Mouse (Mus musculus) lung, postnatal 4 days (tissue): ENCODE results near the gene Araf.

Source experiments
- DNase-seq, 2 experiments: peaks; one replicate each; pipeline ENCODE4 v3.0.0; 2021

Araf gene

GRCm38 (mm10) chrX:20853794-20854193, 56.2 kb downstream of the Araf start:
- no peak for DNase-seq

DNA sequence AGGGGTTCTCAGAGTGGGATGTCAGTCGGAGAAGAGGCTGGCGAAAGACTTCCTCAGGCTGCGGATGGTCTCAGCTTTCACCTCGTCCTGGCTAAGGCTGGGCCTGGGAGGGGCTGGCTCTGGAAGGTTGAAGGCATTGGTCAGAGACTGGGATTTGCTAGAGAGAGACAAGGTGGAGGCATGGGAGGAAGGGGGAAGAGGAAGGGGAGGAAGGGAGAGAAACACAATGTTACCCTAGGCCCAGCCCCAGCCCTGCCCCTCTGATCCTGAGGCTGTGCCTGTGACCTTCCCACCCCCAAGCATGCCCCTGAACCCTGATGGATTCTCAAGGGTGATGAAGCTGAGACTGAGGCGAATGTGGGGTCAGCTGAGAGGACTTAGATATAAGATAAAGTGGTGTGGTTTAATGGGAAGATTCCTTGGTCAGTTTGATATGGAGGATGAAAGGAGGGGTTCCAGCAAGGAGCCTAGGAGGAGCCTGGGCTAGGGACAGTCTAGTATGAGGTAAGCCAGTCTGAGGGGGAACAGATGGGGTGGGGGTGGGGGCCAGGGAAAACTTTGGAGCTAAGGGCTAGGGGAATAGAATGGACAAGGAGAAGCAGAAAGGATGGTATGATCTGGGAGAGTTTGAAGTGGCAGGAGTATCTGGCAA, 64.0 kb downstream of the Araf start:
- no peak for DNase-seq

DNA sequence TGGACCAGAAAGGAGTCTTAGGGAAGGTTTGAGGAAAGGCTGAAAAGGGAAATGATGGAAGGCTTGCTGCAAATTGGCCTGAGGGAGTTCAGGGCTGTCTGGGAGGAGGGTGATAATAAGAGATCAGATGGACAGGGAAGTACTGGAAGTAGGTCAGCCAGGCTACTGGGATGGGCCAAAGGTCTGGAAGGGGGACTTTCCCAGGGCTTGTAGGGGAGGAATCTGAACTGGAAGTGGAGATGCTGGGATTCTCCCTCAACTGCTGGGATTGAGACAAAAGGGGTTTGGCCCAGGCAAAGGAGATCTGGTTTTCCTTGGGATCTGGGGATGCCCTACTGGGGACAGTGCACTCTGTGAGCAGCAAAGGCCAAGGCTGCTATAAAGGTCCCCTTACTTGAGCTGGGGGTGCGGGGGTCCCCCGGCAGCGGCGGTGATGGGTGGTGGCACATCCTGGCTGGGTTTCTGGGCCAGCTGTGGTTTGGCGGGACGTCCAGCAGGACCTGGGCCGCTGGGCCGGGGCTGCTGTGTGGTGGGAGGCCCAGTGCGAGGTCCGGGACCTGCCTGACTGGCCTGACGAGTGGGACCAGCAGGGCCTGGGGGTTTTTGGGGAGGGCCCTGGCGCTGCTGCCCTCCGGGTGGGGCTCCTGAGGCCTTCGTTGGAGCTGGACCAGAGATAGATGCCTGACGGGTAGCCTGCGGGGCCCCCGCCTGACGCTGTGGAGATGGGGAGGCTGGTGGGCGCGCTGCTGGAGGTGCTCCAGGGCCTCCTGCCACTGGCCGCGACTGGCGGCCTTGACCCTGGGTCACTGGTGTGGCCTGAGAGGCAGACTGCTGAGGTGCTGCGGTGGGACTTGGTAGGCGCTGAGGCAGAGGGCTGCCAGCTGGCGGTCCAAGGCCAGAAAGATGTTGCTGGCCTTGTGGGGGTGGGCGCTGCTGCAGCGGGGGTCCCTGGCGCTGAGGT, 64.8 kb downstream of the Araf start:
- DNase-seq, result peak; percentile 10 to 28

DNA sequence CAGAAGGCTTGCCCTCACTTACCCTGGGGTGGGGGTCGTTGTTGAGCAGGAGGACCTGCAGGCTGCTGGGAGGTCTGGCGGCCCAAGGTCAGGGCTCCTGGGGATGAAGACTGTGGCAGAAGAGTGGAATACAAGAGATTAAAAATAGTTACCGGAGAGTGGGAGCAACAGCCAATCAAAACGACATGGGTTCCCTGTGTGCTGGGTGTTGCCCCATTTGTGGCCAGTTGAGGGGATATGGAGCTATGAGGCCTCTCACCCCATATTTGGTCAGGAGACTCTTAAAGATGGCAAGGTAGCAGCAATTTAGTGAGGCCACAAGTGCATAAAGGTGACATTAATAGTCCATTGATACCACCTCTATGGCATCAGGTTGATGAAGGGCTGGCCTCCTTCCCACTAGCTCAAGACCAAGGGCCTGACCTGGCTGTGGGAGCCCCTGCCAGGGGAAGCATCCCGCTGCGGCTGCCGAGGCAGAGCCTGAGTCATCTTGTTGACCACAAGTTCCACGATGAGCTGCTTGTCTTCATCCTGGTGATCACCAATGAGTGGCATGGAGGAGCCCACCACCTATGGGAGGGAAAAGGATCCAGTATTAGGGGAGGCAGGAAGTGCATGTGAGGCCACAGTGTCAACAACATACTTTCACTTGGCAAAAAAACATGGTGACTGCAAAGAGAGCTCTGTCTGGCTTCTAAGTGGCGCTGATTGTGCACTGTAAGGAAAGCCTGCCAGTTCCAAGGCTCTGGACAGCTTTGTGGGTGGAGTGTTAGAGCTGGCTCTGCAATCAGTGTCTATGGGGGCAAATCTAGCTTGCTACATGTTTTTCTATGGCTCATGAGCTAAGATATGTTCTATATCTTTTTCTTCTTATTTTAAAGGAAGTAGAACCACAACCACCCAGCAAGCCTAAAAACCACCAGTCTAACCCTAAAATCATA, 65.8 kb downstream of the Araf start:
- DNase-seq, result no peak

- DNase-seq, result no peak
Observed at GRCm38 (mm10) chrX:20868091-20868490, 70.5 kb downstream of the Araf start.

- no peak for DNase-seq
Observed at GRCm38 (mm10) chrX:20869203-20869602, 71.6 kb downstream of the Araf start.

GRCm38 (mm10) chrX:20869962-20870513, 72.4 kb downstream of the Araf start, which contains the start of gene Timp1:
TSS of gene Timp1 (plus strand) at chrX:20870166.
- peak; percentile 71 to 78 for DNase-seq

GRCm38 (mm10) chrX:20872928-20873500, 75.4 kb downstream of the Araf start:
- DNase-seq, result no peak

GRCm38 (mm10) chrX:20875241-20875640, 77.6 kb downstream of the Araf start:
- DNase-seq, result no peak

GRCm38 (mm10) chrX:20910074-20910473, 112.5 kb downstream of the Araf start:
- no peak for DNase-seq
